Mouse (Mus musculus) limb, embryonic 14.5 days (tissue): ENCODE results near the gene Sit1. TPM values are rescaled to one million over a fixed set of nuclear protein-coding genes. Genes with fewer than 3 reads are reported as not detected.

Experiments used
- ATAC-seq: fragments of 200-750 bp; cut with Nextera tagmentation; 2 replicates; pipeline ENCODE4 v1.8.0; 2017; ENCODE audit warnings: low read depth, moderate number of reproducible peaks, moderate TSS enrichment; ENCODE audit not compliant: low FRiP score
- DNase-seq: peaks from one replicate; pipeline ENCODE4 v3.0.0-alpha.2; 2015; ENCODE audit warnings: low spot score
- H3K27ac ChIP-seq: fragments of 300-500 bp; sonication (generic); replicated peaks from 2 replicates; pipeline ENCODE4 v1.5.1; 2014; ENCODE audit warnings: low read depth, mild to moderate bottlenecking, low read length, moderate library complexity, mixed read lengths
- H3K27me3 ChIP-seq: fragments of 300-500 bp; sonication (generic); 2 replicates; pipeline ENCODE4 v1.6.1; 2014; ENCODE audit warnings: low read length, mixed read lengths; ENCODE audit not compliant: control insufficient read depth, insufficient read depth
- H3K36me3 ChIP-seq: fragments of 300-500 bp; sonication (generic); 2 replicates; pipeline ENCODE4 v1.6.1; 2014; ENCODE audit warnings: mild to moderate bottlenecking, low read length, moderate library complexity, mixed read lengths; ENCODE audit not compliant: control insufficient read depth, insufficient read depth
- H3K4me1 ChIP-seq: fragments of 300-500 bp; sonication (generic); 2 replicates; pipeline ENCODE4 v1.6.1; 2014; ENCODE audit warnings: antibody characterized with exemption, low read length, mixed read lengths; ENCODE audit not compliant: control insufficient read depth, insufficient read depth
- H3K4me2 ChIP-seq: fragments of 300-500 bp; sonication (generic); replicated peaks from 2 replicates; pipeline ENCODE4 v1.6.1; 2014; ENCODE audit warnings: low read depth, mild to moderate bottlenecking, low read length, moderate library complexity; ENCODE audit not compliant: severe bottlenecking
- H3K4me3 ChIP-seq: fragments of 300-500 bp; sonication (generic); replicated peaks from 2 replicates; pipeline ENCODE4 v1.5.1; 2014; ENCODE audit warnings: low read length
- H3K9ac ChIP-seq: fragments of 300-500 bp; sonication (generic); 2 replicates; pipeline ENCODE4 v1.6.1; 2014; ENCODE audit warnings: mild to moderate bottlenecking, low read depth, low read length, moderate library complexity; ENCODE audit not compliant: severe bottlenecking
- H3K9me3 ChIP-seq: fragments of 300-500 bp; sonication (generic); 2 replicates; pipeline ENCODE4 v1.6.1; 2016; ENCODE audit warnings: low read length; ENCODE audit not compliant: control insufficient read depth
- POLR2A ChIP-seq: fragments of 200-500 bp; IDR thresholded peaks from 2 replicates; pipeline ENCODE4 v1.8.0; 2012; ENCODE audit warnings: inconsistent platforms, mild to moderate bottlenecking, moderate library complexity, borderline replicate concordance; ENCODE audit not compliant: insufficient read depth, insufficient read length; ENCODE audit errors: extremely low read depth
- WGBS: fragments of 180-500 bp; shearing (Covaris S2); extraction: QIAGEN DNeasy Blood & Tissue Kit; methylation state at CpG from one replicate; pipeline ENCODE4 v1.1.7; 2014; 5-methylcytosine and 5-hydroxymethylcytosine counted together
- polyA plus RNA-seq, 2 experiments: library from polyadenylated mRNA; depleted of rRNA in 1 of 2; stranded (reverse) in 1 of 2; unstranded in 1 of 2; fragments of >200 nt; fragmentation: Nextera tagmentation in 1 of 2; extraction: Ambion mirVana in 1 of 2; gene quantifications; 2 replicates each; pipeline versions ENCODE4 v1.2.1 to v1.2.3; 2012 to 2014

Sit1 gene
- polyA plus RNA-seq, 2 experiments, result not detected

GRCm38 (mm10) chr4:43454041-43454836 is 29.3 kb downstream of the Sit1 start, which contains the start of gene Cd72:
TSS of gene Cd72 (minus strand) at chr4:43454628.
- Histone ChIP-seq H3K4me3 (peak within 1 kb of the TSS; percentile 25), H3K4me1 (peaks cover 17% of the 10 kb centered on the region), H3K36me3 (no peaks in the 10 kb centered on the region), H3K4me2 (peak within 1 kb of the TSS; percentile 44), H3K9ac (peak within 1 kb of the TSS; percentile 40), H3K9me3 (no peaks in the 10 kb centered on the region), H3K27ac (no peak within 1 kb of the TSS), H3K27me3 (peaks cover 30% of the 10 kb centered on the region)
- WGBS, result 27% methylated on average over 20 of the region's 20 CpGs
- no peak for TF ChIP-seq POLR2A
- ATAC-seq, result no peak
- DNase-seq, result no peak

GRCm38 (mm10) chr4:43453413-43453812 is 30.1 kb downstream of the Sit1 start:
- no peak overlapping the region for H3K27ac ChIP-seq
- peaks cover 17% of the 10 kb centered on the region for H3K4me1 ChIP-seq
- peak overlapping the region; percentile 40 for H3K9ac ChIP-seq
- peaks cover 30% of the 10 kb centered on the region for H3K27me3 ChIP-seq
- no peaks in the 10 kb centered on the region for H3K9me3 ChIP-seq
- WGBS, result 1% methylated on average over 16 of the region's 18 CpGs
- TF ChIP-seq POLR2A, result no peak
- 0 out of 2 replicates have a peak, but pooled peaks cover 2% of the 10 kb centered on the region for H3K36me3 ChIP-seq
- H3K4me3 ChIP-seq, result peak overlapping the region; percentile 25
- H3K4me2 ChIP-seq, result peak overlapping the region; percentile 44
- DNase-seq (no peak), ATAC-seq (no peak)

GRCm38 (mm10) chr4:43452315-43452714 is 31.2 kb downstream of the Sit1 start:
- no peak overlapping the region for H3K9ac ChIP-seq
- H3K36me3 ChIP-seq, result peaks cover 13% of the 10 kb centered on the region
- no peaks in the 10 kb centered on the region for H3K9me3 ChIP-seq
- no peak overlapping the region for H3K27ac ChIP-seq
- H3K4me3 ChIP-seq, result no peak overlapping the region
- H3K27me3 ChIP-seq, result peaks cover 30% of the 10 kb centered on the region
- H3K4me1 ChIP-seq, result peaks cover 17% of the 10 kb centered on the region
- WGBS, result 54% methylated on average over 11 of the region's 11 CpGs
- DNase-seq (no peak), ATAC-seq (no peak)
- no peak for TF ChIP-seq POLR2A
- no peak overlapping the region for H3K4me2 ChIP-seq

GRCm38 (mm10) chr4:43448554-43448953 is 35.0 kb downstream of the Sit1 start:
- Histone ChIP-seq H3K27me3 (peaks cover 15% of the 10 kb centered on the region; the same call in 1 of the 2 replicates), H3K4me3 (no peak overlapping the region), H3K9ac (no peak overlapping the region), H3K27ac (no peak overlapping the region), H3K9me3 (no peaks in the 10 kb centered on the region), H3K36me3 (peaks cover 40% of the 10 kb centered on the region), H3K4me2 (no peak overlapping the region), H3K4me1 (peaks cover 18% of the 10 kb centered on the region)
- no peak for TF ChIP-seq POLR2A
- WGBS, result 95% methylated on average over 3 of the region's 3 CpGs
- ATAC-seq (no peak), DNase-seq (no peak)

- H3K9me3 ChIP-seq, result no peaks in the 10 kb centered on the region
- H3K27ac ChIP-seq, result no peak overlapping the region
- H3K4me2 ChIP-seq, result no peak overlapping the region
- no peak overlapping the region for H3K9ac ChIP-seq
- TF ChIP-seq POLR2A, result no peak
- no peak for ATAC-seq
- 0 out of 2 replicates have a peak, but pooled peaks cover 2% of the 10 kb centered on the region for H3K27me3 ChIP-seq
- H3K4me1 ChIP-seq, result peaks cover 11% of the 10 kb centered on the region
- 94% methylated on average over 13 of the region's 13 CpGs for WGBS
- DNase-seq, result no peak
- H3K4me3 ChIP-seq, result no peak overlapping the region
- peaks cover 40% of the 10 kb centered on the region for H3K36me3 ChIP-seq
Observed at GRCm38 (mm10) chr4:43447251-43447650, 36.3 kb downstream of the Sit1 start.

DNA sequence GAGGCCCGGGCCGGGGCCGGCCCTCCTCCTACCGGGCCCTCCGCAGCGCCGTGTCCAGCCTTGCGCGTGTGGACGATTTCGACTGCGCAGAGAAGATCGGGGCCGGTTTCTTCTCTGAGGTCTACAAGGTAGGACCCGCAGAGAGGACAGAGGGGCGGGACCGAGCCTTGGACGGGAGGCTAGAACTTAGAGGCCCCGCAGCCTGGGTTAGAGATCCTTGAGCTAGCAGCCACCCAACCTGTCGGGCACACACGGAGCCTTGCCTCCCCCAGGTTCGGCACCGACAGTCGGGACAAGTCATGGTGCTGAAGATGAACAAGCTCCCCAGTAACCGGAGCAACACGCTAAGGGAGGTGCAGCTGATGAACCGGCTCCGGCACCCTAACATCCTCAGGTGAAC is 40.0 kb downstream of the Sit1 start:
- ATAC-seq, result no peak
- peaks cover 11% of the 10 kb centered on the region for H3K4me1 ChIP-seq
- H3K27ac ChIP-seq, result peak overlapping the region; percentile 91
- 1% methylated on average over 20 of the region's 28 CpGs for WGBS
- peak overlapping the region; percentile 94 for H3K4me3 ChIP-seq
- no peaks in the 10 kb centered on the region for H3K9me3 ChIP-seq
- peak overlapping the region; percentile 95 for H3K4me2 ChIP-seq
- peak overlapping the region; percentile 96 for H3K9ac ChIP-seq
- no peak for TF ChIP-seq POLR2A
- H3K27me3 ChIP-seq, result no peaks in the 10 kb centered on the region
- DNase-seq, result peak; percentile 41
- peaks cover 40% of the 10 kb centered on the region for H3K36me3 ChIP-seq
